Mouse (Mus musculus) olfactory bulb, adult 2 months (tissue): ENCODE data around the gene Kif18a.

Experiments used
- CTCF ChIP-seq: fragments of 200-500 bp; IDR thresholded peaks from 2 replicates; pipeline ENCODE4 v1.5.1; 2012; ENCODE audit warnings: low read depth, mild to moderate bottlenecking, low read length, moderate library complexity; ENCODE audit not compliant: insufficient read depth
- POLR2A ChIP-seq: fragments of 200-500 bp; IDR thresholded peaks from 2 replicates; pipeline ENCODE4 v1.6.1; 2012; ENCODE audit warnings: mild to moderate bottlenecking, low read depth, low read length, moderate library complexity; ENCODE audit not compliant: insufficient read depth

DNA sequence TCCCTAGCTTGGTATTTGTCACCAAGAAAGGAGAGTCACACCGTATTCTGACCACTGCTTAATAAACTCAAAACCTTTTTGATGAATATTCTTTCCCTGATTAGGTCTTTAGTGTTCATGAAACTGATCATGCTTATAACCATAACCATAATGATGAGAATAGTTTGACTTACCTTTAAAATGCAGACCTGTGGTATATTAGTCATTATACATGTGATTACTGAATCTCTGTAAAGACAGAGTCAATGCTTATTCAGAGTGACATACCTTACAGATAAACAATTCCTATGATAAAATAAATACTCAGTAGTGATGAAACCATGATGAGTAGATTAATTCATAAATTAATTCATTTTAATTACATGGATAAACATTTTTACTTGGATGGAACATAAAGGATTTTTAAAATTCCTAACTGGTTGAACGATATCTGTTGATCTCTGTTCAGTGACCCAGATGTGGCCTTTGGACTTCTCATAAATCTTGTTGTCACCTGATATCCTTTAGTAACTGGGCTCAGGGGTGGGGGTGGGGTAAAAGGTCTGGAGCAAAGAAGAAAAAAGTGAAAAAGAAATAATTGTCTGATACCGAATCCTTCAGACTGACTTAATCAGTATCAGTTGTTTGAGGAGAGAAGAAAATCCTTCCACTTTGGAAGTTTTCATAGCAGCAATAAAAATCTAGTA, 78.1 kb downstream of the Kif18a start:
- TF ChIP-seq POLR2A (no peak), CTCF (no peak)
